Mouse (Mus musculus) heart, postnatal 36 days (tissue): ENCODE results near the gene Krtap24-1. TPM values are rescaled to one million over a fixed set of nuclear protein-coding genes. Genes with fewer than 3 reads are reported as not detected.

ENCODE experiments used
- DNase-seq, 2 experiments: peaks; one replicate each; pipeline ENCODE4 v3.0.0; 2021 to 2022
- intact Hi-C: fragments of 180-260 bp; cut with DNase I; formaldehyde crosslinking; loops from one replicate; pipeline ENCODE4 v1.15.1; 2025
- total RNA-seq, 2 experiments: library from RNA; stranded (reverse); gene quantifications; 2 replicates each; pipeline ENCODE4 v1.2.3; 2021

Krtap24-1 gene
- not detected for total RNA-seq

DNA sequence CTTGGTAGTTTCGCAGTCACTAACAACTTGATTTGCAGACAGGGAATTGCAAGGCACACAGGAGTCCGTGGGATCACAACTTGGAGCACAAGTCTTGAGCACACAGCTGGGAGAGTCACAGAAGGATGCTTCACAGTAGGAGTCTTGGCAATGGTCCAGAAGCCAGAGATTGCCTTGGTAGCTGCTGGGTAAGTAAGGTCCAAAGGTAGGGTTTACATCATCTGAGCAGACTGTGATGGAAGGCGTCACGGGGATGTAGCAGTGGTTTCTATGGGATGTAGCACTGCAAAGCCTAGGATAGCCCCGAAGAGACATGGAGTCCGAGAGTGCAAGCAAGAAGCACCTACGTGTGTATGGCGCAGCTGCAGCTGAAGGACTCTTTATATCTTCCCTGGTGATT, at the start of gene Krtap24-1:
TSS of gene Krtap24-1 (minus strand) at position 358 of the 400 bp plus-strand sequence.
- no peak for DNase-seq
- intact Hi-C loops: no loop called here

DNA sequence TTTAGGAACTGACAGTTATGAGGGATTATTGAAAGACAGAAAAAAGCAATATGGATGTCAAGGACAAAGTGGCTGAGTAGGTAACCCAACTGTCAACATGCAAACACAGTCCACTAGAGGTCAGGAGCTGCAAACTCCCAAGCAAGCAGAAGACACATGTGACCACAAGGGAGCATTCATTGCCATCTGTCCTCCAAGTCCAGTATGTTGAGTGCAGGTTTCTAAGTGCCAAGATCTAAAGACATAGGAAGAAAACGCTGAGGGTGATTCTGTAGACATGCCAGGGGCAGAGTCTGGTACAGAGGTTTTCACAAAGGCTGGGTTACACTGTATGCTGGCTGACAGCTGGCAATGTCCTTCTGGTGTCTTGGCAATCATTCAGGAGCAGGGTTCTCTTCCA, 45.3 kb upstream of the Krtap24-1 start:
- intact Hi-C loops: no loop called here
- DNase-seq: no peak

DNA sequence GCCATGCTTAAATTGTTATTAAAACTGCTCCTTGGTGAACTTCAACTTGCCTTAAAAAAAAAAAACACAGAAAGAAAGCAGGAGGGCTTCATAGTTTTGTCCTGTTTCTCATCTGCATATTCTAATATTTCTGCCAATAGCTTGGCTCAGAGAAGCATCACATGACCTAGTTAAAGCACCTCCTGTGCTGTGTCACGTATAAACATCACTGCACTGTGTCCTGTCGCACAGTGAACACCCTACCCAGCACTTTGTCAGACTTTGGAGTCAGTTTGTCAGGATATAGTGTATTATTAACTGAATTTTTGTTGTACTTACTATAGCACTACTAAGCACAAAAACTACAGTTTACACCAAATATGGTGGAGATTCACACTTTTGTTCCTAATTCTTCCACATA, 39.9 kb upstream of the Krtap24-1 start:
- DNase-seq: no peak
- intact Hi-C loops: no loop called here

DNA sequence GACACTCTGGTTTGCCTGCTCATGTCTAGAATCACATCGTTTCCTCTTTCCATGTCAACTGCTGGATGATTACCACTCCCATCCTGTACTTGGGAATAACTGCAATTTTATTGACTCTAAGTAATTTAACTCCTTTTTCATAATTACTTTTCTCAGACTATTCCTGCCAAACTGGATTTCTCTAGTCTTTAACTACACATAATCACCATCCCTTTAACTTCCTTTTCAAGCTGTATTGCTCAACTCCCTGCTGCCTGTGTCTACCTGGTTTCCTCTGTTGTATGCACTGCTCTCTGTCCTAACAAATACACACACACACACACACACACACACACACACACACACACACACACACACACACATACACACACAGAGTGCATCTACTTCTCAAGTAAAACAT, 39.0 kb upstream of the Krtap24-1 start:
- intact Hi-C loops: no loop called here
- DNase-seq: no peak

DNA sequence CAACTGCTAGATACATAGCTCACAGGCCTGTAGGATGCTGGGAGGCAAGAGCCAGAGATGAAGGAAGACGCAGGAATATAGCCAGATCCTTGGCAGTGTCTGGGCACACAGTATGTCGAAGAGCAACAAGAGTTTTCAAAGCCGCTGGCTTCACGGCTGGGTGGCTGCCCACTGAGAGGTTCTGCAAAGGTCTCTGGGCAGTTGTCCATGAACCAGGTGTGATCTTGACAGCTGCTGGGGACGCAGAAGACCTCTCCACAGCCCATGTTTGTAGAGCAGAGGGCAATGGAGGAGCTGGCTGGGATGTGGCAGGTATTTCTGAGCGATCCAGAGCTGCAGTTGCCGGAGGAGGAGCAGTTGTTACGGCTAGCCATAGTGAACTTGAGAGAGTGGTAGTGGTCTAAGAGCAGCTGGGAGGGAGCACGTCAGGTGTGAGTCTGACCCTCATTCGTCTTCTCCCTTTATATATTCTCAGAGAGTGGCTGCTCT, 35.3 kb upstream of the Krtap24-1 start, which contains the start of gene Krtap26-1:
TSS of gene Krtap26-1 (minus strand) at position 439 of the 489 bp plus-strand sequence.
- intact Hi-C loops: no loop called here

GRCm38 (mm10) chr16:88646366-88647111, 34.5 kb upstream of the Krtap24-1 start:
- no peak for DNase-seq
- intact Hi-C loops: no loop called here

More for the DNA sequence above, 35.3 kb upstream of the Krtap24-1 start, which contains the start of gene Krtap26-1:
- no peak for DNase-seq

DNA sequence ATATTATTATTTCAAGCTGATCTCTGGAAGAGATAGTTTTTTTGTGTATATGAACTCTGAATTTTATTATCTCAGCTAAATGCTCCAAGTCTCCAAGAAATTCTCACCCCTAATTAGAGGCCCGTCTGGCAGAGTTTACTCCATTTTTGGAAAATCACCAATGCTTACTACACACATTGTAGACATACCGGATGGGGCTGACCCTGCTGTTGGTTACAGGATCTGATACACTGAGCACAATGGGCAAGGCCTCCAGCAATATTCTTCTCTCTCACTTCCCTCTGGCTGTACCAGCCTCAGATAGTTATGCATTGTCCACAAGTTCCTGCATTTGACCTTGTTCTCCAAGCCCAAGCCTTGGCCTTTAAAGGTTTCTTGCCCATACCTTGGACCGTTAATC, 28.0 kb upstream of the Krtap24-1 start:
- intact Hi-C loops: no loop called here
- DNase-seq: no peak

- no peak for DNase-seq
- intact Hi-C loops: no loop called here
Measured at GRCm38 (mm10) chr16:88635142-88635541, 23.1 kb upstream of the Krtap24-1 start.

- intact Hi-C loops: no loop called here
- DNase-seq: no peak
Measured at GRCm38 (mm10) chr16:88631474-88631873, 19.4 kb upstream of the Krtap24-1 start.

DNA sequence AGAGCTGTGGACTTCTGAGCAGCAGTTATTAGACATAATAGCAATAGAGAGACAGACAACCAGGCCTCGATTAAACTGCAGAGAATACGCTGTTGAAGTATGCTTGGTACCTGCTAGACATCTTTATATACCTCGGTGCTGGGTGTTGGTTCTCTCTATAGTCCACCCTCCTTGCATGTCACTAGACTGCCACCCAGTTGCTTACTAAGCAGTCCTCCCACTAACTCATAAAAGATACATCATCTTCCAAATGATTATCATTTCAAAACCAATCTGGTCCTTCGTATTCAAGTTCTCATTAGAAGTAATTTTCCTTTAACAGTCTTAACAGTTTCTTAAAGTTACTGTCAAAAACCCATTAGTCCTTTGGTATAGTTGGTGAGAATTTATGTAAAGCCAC, 15.5 kb upstream of the Krtap24-1 start, which contains the start of gene 2310079G19Rik:
TSS of gene 2310079G19Rik (minus strand) at position 101 of the 400 bp plus-strand sequence.
- intact Hi-C loops: no loop called here
- no peak for DNase-seq

DNA sequence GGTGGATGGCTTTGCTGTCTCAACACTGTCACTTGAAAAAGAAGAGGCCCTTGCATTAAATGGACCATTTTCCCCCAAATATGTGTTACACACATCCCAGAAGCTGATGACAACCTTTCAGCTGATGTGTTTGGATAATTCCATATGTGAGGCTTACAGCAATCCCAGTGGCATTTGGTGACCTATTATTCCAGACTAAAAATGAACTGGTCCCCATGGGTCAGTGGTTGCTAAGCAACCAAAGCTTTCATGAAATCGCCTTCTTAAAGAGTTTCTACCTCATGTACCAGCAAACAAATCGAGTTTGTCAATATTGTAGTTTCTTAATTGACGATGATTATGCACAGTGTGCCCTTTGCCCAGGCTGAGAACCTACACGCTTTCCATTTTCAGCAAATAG, 633 bp upstream of the Krtap24-1 start:
- no peak for DNase-seq
- intact Hi-C loops: no loop called here

DNA sequence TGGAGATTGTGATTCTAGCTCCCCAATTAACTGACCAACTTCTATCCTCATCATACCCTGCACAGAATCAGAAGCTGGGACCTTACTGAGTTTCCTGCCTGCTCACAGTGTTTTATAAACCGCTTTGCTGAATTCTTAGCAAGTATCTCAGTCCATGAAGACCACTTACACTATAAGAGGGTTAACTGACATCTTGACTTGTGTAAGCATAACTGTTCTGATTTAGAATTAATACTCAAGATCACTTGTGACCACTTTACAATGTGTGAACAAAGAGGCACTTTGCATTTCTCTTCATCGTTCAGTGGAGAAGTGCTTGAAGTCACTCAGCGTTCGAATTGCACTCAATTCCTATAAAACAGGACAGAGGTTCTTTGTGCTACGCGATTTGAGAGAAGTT, 7.5 kb downstream of the Krtap24-1 start:
- intact Hi-C loops: no loop called here
- DNase-seq: no peak

DNA sequence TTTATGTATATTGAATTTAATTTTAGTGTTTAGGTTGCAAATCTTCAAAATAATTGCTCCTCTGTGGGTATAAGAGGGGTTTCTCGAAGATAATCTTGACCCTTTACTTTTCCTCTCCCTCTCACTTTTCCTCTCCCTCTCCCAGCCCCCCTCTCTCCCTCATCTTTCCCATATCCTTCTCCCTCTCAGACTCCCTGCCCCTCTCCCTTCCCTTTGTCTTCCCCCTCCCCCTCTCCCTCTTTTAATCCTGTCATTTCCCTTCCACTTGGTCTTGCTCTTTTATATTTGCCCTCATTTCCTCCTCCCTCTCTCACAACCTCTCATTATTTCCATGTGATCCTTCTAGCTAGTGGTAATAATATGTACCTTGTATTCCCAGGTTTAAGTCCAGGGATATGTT, 9.6 kb downstream of the Krtap24-1 start:
- no peak for DNase-seq
- intact Hi-C loops: no loop called here

DNA sequence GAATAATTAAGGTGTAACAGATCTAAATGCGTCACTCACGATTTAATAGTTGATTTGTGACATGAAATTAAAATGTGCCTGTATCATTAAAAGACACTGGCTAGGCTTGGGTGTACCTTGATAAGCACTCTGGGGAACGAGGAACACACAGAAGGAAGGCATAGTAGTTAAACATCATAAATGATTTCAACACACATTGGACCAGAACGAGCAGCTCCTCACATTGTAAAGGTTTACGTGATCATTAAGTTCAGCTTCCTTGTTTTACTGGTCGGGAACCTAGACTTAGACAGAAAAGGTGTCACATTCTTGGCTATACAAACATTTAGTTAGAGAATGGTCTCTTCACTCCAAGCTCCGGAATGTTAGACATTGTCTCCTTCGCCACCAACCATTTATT, 11.8 kb downstream of the Krtap24-1 start:
- DNase-seq: no peak
- intact Hi-C loops: no loop called here

DNA sequence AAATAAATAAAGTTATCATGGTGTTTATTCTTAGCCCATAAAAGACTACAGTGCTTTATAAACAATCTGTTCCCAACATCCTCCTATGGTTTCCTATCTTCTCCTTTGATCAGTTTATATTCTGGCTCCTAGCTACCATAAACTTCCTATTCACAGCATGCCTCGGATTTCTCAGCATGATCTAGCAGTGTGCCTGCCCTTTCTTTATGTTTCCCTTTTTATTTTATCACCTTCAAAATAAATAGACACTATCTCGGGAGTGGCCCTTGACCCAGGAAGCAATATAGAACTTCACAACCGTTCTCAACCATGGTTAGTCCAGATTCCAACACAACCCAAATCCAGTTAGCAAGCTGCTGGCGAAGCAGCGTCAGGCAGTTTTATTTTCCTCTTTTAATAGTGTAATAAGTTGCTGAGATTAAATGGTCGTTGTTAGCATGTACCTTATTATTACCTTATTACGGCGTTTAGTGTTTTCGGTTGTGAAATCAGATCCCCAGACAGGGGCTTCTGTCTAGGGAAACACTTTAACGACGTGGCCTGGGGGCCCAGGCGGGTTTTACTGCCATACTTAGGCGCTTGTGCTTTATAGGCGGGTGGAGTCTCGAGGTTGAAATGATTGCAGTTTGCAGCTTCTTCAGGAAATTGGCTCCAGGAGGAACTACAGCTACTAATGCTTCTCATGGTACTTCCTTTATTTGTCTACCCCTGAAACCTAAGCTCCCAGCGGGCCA, 12.4 kb downstream of the Krtap24-1 start:
- no peak for DNase-seq

GRCm38 (mm10) chr16:88592758-88593157, 19.3 kb downstream of the Krtap24-1 start:
- DNase-seq: no peak
- intact Hi-C loops: no loop called here

More for the DNA sequence above, 12.4 kb downstream of the Krtap24-1 start:
- intact Hi-C loops: no loop called here

GRCm38 (mm10) chr16:88583338-88583737, 28.7 kb downstream of the Krtap24-1 start:
- DNase-seq: no peak
- intact Hi-C loops: no loop called here

GRCm38 (mm10) chr16:88575885-88576679, 36.0 kb downstream of the Krtap24-1 start:
- no peak for DNase-seq
- intact Hi-C loops: no loop called here

DNA sequence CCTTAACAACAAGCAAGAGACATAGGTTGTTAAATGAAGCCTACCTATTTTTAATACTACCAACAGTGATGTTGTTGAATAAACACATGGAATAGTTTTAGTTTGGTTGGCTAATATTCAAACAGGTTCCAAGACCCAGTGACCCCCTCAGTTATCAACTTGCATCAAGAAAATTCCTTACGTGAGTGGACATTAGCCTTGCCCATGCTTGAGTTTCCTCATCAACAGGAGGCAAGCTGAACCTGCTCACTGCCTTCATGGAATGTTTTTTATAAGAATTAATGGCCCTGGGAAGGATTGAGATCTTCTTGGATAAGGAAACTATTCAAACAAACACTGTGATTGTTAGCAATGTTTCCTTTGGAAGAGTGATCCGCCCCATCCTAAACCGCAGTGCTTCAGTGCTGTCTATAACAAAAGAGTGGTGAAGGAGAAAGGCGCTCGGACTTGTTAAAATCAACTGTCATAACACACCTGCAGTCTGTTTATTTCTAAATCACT, 39.1 kb downstream of the Krtap24-1 start:
- no peak for DNase-seq
- intact Hi-C loops: no loop called here

DNA sequence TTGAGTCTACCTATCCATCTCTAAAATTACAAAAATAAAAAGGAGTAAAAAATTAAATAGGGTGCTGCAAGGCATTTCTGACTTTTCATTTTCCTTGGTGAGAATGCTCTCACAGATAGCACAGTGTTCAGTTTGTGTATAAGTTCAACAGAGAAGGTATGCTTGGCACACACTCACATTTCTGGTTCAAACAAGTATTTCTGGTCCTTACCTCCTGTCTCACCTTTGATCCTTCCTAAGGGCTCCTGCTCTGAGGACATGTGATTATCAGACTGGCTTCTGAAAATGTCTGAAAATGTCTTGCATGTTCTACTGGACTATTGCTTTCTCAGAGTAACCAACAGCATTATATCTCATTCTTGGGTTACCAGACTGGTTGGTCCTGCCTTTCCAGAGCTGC, 41.9 kb downstream of the Krtap24-1 start:
- intact Hi-C loops: no loop called here
- no peak for DNase-seq

- no peak for DNase-seq
- intact Hi-C loops: no loop called here
Measured at GRCm38 (mm10) chr16:88569732-88570131, 42.3 kb downstream of the Krtap24-1 start.
